Mouse (Mus musculus) right cerebral cortex, postnatal 25 days (tissue): ENCODE results near the gene Ntn1.

Experiments used
- DNase-seq: peaks from one replicate; pipeline ENCODE4 v3.0.0; 2022

Ntn1 gene

DNA sequence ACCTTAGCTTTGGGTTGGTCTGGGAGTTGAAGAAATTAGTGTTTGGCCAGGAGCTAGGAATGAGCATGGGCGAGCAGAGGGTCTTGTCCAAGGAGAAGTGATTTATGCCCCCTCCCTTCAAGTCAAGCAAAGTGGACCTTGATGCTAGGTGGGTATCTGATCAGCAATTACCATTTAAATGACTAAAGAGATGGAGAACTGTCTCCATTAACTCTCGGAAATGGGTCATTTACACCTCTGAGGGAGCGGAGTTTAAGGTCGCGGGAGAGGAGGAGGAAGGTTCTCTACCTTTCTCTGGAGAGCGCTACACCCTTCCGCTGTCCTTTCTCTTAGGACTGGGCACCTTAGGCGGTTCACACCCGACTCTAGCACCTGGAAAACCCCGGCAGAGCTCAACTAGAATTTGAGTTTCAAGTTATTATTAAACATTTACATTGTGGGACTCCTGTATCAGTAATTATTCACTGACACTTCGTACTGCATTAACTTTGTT, at the start of gene Ntn1:
TSS of gene Ntn1 (minus strand) at position 97 of the 493 bp plus-strand sequence.
- no peak for DNase-seq

DNA sequence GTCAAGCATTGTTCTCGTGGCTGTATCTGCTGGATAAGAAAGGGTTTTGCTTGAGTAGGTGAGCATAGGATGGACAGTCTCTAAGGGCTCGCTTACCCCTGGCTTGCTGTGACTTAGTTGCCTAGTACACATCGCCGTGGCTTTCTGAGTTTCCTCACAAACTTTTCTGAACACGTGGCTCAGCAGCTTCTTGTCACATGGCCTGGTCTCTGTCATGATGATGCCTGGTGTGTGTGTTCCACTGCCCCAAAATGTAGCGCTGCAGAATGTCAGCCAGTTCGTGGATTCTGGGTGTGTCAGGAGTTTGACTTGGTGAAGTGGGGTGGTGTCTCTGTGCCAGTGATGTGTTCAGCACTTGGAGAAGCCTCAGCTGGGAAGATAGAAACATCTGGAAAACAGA, 47.7 kb upstream of the Ntn1 start:
- no peak for DNase-seq

DNA sequence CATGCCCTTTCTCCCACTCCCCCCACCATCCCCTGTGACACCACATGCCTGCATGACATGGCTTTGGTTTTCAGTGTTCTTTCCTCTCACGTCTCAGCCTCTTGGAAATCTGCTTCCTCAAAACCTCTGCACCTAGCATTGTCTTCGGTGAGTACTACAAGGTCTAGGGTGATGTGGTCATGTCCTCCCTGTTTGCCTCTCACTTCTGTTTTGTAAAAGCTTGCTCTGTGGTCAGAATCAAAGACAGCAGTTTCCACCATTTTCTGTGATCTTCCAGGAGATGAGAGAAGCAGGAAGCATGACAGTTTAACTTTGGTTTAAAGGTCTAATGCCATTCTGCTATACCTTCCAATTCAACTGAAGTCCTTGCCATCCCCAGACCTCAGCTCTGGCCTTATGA, 46.6 kb upstream of the Ntn1 start:
- DNase-seq: no peak

DNA sequence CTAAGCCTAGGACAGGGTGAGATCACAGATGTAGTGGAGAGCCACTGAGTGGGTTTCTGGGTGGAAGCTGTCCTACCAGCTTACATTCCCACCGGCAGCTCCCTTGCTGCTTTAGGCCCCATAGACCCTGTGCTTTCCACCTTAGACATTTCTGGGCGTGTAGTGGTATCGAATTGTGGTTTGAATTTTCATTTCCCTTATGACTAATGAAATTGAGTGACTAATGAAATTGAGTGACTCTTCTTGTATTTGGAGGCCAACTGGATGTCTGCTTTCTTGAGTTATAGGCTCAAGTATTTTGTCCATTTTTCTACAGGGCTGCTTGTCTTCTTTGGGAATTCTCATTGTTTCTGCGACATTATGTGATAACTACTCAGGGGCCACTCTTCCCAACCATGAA, 45.9 kb upstream of the Ntn1 start:
- no peak for DNase-seq

DNA sequence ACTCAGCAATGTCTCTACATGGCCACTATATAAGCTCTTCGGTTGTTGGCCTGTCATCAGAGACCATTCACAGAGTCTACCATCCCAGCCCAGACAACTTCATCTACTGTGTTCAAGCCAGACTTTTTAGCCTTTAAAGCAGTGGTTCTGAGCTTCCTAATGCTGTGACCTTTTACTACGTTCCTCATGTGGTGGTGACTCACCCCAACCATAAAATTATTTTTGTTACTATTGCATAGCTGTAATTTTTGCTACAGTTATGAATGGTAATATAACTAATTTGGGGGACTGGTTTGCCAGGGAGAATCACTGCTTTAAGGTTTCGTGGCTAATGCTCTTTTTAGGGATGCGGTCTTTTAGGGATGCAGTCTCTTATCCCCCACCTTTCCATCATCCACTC, 45.3 kb upstream of the Ntn1 start:
- no peak for DNase-seq

DNA sequence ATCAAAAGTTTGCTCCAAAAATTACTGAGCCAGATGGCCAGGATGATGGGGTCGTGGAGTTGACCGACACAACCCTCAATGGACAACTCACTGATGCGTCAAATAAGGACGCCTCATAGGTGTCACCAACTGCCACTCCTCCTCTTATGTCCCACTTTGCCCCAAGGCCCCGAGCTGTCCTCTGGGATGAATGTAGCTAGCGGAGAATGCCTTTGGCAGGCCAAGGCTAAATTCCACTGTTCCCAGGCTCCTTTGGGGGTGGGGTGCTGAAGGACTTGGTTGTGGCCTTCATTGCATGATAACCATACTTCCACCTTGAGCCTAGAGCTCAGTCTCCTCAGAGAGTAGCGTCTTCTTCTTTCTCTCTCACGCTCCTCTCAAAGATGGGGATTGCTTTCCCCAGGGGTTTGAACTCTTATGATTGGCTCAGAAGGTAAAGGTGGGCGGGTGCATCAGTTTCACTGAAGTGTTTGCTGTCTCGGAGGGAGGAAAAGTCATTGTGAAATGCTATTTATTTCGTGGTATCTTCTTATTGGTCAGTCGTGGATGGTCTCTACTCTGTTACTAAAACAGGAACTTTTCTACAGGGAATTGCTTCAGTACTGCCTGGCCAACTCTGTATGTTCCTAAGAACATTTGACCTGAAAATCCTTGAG, 42.5 kb upstream of the Ntn1 start:
- DNase-seq: no peak

DNA sequence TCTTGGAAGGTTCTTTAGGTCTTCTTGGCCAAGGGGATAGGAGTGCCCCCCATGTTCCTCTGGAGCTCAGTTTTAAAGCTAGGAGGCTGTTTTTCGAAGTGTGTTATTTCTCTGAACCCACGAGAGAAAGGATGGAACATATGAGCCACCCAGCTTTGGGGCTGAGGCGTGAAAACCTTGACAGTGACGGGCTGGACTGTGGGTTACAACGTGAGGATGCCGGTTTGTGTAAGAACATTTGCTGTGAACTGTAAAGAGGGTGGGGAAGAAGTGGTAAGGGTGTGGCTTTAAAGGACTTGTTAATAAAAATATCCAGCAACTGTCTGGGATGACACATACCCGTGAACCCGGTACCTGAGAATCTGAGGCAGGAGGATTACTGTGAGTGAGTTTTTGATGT, 41.7 kb upstream of the Ntn1 start:
- DNase-seq: no peak

DNA sequence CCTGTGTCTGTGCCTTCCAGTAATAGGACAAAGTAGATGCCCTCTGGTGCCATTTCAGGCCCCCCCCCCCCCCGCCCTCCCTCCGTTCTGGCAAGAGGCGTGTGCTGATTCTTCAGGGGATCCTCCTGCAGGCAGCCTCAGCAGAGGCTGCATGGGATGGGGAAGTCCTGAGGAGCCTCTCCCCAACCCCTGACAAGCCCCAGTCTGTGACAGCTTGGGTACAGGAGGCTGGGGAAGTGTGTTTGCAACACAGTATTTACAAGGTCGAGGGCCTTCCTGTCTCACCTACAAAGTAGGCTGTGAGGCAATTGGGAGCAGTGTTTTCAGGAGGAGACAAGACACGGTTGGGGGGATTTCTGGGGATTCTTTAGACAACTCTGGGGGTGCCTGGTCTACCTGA, 40.3 kb upstream of the Ntn1 start:
- DNase-seq: no peak

DNA sequence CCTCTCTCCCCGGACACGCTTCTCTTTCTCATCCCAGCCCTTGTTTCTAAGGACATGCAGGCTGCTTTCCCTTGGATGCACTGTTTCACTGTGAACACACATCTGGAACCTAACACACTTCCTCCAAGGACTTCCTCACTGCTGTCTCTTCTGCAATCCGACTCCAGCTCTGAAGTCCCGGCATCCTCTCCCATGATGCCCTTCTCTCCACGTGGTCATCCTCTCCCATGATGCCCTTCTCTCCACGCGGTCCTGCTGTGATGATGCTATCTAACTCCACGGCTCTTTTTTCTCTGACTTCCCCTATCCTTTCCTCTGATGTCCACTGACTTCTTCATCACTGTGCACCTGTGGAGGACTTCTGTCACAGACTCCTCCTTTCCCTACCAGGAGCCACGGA, 39.5 kb upstream of the Ntn1 start:
- DNase-seq: no peak

DNA sequence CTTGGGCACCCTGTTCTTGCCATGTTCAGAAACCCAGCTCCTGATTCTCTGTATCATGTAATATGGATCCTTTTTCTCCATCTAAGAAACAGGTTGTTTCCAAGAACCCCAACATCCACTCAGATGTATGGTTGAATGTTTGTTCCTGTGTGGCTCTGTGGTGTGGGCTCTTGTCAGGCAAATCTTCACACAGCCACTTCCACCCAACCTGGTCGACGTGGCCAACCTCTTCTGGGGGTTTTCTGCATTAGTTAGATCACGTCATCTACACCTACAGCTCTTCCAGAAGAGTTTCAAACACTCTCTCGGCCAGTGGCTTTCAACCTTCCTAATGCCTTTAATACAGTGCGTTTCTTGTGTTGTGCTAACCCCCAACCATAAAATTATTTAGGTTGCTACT, 35.8 kb upstream of the Ntn1 start:
- DNase-seq: no peak

DNA sequence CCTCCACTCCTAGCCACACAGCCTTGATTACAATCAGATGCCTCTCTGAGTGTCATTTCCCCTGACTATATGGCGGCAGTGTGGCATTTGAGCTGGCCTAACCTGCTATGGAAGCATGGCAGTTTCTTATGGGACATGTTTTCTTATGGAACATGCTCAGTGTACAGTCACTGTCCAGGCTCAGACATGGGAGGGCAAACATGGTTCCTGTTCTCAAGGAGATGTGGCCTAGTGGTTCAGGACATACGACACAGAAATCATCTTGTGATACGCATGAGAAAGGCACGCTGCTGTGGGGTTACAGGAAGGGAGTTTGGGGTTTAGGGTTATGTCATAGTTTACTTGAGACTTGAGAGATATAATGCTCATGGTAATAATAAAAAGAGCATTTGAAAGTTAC, 35.0 kb upstream of the Ntn1 start:
- DNase-seq: no peak

DNA sequence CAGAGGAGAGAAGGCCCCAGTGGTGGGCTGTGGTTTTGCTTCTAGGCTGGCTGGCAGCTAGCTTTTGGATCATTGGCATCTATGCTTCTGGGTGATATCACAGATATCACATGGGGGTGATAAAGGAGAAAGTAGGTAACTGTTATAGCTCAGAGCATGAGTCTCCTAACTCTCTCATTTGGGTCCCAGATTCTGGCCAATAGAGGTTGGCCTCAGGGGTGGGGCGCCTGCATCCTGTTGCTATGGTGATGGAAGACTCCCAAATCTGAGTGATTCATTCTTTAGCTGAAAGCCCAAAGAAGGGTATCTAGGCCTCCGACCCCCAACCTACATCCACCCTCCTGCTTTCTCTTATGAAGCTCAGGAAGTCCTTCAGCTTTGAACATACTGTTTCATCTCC, 34.1 kb upstream of the Ntn1 start:
- no peak for DNase-seq

DNA sequence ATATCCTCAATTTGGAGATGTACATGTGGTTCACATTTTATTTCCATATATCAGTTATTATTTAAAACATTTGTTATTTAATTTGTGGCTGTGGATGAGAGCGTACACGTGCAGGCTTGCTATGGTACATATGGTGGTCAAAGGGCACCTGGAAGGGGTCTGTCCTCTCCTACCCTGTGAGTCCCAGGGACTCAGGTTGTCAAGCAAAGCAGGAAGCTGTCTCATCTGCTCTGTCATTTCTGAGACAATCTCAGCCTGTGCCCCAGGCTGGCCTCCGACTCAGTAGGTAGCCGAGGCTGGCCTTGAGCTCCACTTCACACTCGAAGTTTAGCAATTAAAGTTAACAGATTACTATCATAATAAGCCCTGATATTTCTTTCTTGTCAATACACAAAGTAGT, 32.9 kb upstream of the Ntn1 start:
- DNase-seq: no peak

DNA sequence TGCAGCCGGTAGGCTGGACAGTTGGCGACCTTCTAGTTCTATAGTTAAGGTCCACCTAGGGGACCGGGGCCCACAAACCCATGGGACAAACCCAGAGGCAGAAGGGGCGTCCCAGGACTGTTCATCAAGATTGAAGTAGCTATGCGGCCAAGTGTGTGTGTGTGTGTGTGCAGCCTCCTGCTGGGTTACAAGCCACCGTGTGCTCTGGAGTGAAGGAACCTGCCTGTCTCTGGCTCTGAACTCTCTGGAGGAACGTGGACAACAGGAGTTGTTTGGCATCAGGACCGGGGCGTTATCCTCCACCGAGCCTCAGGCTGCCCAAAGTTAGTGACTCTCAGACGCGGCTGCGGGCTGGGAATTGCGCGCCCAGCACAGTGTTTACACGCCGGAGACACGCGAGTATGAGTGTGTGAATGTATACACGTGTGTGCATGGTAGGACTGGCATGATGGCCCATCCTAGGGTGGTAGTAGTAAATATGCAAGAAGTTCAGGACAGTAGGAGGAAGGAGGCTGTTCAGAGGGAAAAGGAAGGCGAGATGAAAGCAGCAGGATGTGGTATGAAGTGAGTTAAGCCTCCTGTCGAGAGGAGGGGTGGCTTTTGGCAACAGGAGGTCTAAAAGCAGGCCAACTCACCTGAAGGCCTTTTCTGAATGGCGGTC, 31.9 kb upstream of the Ntn1 start:
- no peak for DNase-seq

DNA sequence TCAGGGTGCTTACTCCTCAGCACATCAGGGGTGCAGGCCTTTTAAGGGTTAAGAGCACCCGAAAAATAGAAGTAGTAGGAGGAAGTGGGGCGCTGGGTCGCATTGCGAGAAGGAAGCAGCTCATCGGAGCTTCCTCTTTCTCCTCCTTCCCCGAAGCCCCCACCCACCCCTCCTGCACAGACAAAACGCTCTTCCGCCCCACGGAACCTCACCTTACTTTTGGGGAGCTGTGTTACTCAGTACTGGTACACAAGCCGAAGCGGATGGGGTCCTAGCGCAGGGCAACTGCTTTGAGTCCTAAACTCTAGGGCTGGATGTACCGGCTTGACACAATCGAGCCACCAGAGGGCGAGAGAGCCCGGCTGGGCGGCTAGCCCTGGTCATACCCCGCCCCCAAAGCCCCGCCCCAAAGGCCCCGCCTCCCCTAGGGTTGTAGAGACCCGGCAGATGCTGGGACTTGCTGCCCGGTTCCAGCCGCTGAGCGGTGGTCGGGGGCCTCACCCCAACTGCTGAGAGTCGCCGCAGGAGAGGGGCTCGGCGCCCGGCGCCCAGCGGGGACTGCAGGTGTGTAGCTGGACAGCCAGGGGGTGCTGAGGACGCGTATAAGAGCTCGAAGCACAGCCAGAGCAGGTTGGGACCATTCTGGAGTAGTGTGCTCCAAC, 31.2 kb upstream of the Ntn1 start, which contains the start of gene Pik3r5:
TSS of gene Pik3r5 (plus strand) at position 423 of the 662 bp plus-strand sequence.
- peak; percentile 44 for DNase-seq

DNA sequence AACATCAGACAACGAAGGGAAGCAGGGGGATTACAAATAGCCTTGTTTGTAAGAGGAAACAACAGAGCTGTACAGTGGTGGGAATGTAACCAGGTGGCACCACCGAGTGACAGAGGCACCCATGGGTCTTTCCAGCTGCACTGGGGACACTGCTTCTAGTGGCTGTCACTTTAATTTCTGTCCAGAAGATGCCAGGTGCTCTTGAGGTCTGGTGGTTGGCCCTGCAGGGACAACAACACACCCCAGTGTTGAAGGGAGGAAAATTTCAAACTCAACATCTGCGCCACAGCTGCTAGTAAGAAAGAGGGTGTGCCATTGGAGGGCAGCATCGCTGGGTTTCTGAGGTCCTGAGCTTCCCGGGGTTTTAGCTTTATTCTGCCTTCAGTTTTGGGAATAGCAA, 30.0 kb upstream of the Ntn1 start:
- DNase-seq: no peak

DNA sequence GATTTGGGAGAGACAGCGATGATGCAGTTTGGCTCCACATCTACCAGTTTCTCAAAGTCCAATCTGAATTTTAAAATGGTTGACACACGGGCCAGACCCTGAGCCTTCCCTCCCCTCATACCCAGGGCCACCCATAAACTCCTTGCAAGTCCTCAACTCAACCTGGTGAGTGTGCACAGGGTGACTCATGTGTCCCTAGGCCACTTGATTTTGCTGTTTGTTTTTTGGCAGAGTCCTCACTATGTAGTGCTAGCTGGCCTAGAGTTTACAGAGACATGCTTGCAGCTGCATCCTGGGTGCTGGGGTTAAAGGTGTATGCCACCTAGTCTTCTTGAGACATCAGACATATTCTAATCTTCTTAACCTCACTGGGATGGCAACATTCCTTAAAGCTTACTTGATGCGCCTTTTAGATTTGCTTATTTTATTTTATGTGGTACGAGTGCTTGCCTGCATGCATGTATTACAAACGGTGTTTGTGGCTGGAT, 26.5 kb upstream of the Ntn1 start:
- no peak for DNase-seq

DNA sequence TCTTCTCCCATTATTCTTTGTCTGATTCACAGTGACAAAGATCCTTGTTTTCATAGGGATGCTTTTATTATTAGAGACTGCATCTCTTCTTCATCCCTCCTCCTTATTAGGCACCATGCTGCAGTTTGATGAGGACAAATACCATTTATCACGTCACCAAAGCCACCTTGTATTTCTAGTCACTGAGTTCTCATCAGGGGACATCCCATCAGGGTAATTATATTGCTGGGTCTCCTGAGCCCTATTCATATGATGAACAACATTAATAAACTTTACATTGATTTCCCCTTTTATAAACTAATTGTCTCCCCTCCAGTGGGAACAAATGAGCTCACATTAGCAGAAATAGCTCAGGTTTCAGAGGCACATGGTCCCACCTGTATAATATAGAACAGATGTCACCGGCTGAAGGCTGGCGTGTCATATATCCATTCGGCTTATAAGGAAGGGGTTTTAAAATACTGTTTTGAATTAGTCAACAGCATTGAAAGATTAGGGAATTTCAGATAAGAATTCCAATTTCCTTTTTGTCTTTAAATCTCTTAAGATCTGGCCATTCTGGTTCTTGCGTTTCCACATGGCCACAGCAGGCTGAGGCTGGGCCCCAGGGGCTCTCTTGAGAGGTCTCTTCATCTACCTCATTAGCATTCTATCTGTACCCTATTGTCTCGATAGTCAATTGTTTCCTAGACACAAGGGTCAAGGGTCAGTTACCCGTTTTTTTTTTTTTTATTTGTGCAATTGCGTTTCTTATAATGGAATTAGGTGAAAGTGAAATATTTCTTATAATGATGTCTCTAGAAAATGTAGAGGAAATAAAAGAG, 25.1 kb upstream of the Ntn1 start:
- DNase-seq: no peak

DNA sequence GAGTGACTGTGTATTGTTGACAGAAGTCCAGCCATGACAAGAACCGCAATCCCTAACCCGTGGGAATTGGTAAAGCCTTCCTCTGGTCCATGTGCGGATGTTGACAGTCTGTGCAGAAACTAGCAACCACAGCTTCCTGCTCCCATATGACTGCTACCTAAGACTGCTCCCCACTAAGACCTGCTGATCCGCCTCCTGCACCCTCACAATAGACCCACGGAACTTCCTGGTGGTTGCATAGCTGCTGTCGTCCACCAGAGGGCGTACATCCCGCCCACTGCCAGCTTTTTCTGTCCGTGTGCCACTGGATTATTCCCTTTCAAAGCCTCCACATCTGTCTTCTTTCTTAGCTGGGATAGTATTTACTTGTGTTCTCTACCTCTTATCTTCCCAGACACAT, 17.2 kb upstream of the Ntn1 start:
- DNase-seq: no peak

DNA sequence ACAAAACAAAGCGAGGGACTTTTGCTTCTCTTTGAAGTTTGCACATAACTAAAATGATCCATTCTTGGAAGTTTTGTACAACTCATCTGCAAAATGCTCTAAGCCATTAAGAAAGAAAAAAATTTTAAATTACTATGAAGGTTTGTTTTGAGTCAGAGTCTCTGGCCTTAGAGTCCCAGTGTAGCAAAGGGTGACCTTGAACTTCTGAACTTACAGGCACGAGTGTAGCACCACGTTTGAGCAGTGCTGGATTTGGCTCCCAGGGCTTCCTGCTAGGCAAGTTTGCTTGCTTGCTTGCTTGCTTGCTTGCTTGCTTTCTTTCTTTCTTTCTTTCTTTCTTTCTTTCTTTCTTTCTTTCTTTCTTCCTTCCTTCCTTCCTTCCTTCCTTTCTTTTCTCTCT, 16.4 kb upstream of the Ntn1 start:
- DNase-seq: no peak

DNA sequence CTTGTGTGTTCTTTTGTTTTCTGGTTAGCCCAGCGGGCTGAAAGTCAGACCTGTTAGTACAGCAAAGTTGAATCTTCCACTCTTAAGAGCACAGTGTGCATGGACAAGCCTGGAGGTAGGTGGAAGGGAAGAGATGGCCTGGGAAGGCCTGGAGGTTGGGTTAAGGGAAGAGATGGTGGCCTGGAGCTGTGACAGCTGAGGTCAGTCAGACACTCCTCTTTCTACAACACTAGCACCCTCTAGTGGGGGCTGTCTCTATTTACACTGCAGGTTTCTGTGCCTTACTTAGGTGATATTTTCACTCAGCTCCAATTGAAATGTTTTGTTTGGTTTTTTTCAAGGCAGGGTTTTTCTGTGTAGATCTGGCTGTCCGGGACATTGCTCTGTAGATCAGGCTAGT, 7.5 kb upstream of the Ntn1 start:
- DNase-seq: peak; percentile 47

DNA sequence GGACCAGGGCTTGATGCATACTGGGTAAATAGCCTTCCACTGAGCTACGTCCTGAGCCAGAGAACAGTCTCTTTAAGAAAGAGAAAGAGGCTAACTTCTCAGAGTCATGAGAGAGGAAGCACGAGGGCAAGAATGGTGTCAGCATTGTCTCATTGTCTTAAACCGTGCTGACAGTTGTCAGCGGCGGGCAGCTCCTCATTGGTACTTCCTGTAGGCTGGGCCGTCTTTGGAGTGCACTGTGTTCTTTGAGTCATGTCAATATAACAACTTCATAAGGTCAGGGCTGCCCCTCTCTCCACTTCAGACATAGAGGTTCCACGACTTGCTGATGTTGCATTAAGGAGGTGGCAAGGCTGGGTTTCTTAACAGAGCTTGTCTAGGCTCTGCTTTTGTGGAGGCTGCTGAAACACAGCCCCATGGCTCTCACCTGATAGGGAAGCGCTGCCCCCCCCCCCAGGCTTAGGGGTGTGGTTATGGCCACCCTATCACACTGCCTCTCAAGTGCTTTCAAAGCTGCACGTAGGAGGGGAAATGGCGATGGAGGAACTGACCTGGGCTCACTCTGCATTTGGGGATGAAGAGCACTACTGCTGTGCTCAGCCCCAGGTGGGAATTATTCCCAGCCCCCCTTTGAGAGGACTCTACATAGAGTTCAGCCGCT, 6.8 kb upstream of the Ntn1 start:
- DNase-seq: no peak

DNA sequence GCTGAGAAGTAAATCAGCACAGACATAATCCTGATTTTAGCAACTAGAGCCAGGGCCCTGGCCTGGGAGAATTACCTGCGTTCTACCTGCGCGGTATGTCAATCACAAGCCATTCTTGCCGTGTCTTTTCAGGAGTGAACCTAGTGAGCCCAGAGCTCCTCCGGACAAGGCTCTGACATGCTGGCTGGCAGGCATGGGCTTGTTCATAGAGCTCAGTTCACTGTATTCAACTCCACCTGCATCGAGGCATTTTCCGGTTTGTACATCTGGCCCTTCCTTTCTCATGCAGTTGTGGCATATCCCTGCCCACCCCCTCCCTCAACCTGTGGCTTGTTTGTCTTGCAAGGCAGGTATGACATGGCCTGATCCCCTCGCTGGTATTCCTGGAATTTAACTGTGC, 5.0 kb upstream of the Ntn1 start:
- no peak for DNase-seq
